Mouse (Mus musculus) ES-E14 (cell line): ENCODE results near the gene Lama4. TPM values are rescaled to one million over a fixed set of nuclear protein-coding genes. Genes with fewer than 3 reads are reported as not detected.

ENCODE experiments used
- DNase-seq: peaks from one replicate; pipeline ENCODE4 v3.0.0-alpha.2; 2013; ENCODE audit warnings: low read depth, low spot score
- H3K27ac ChIP-seq: 2 replicates; pipeline ENCODE4 v1.5.1; 2012; ENCODE audit warnings: low read depth, mild to moderate bottlenecking, low read length, moderate library complexity, mixed read lengths; ENCODE audit not compliant: poor library complexity, insufficient read depth, severe bottlenecking
- H3K36me3 ChIP-seq: 2 replicates; pipeline ENCODE4 v1.6.1; 2012; ENCODE audit warnings: mild to moderate bottlenecking, low read length, moderate library complexity, mixed read lengths; ENCODE audit not compliant: control insufficient read depth, poor library complexity, insufficient read depth, severe bottlenecking
- H3K4me1 ChIP-seq, 2 experiments: fragments of 150-350 bp in 1 of 2; sonication (generic) in 1 of 2; 2 replicates each; pipeline ENCODE4 v1.6.1; 2012; ENCODE audit warnings: low read length in 2 of 2, mild to moderate bottlenecking in 1 of 2, mixed read lengths in 1 of 2; ENCODE audit not compliant: control insufficient read depth in 2 of 2, insufficient read depth in 2 of 2, poor library complexity in 1 of 2
- H3K4me3 ChIP-seq, 2 experiments: fragments of 150-350 bp in 1 of 2; sonication (generic) in 1 of 2; 2 replicates each; pipeline ENCODE4 v1.5.1; 2012; ENCODE audit warnings: low read length in 2 of 2, low read depth in 1 of 2, mild to moderate bottlenecking in 1 of 2, mixed read lengths in 1 of 2; ENCODE audit not compliant: insufficient read depth in 1 of 2, poor library complexity in 1 of 2, severe bottlenecking in 1 of 2
- H3K9ac ChIP-seq: 2 replicates; pipeline ENCODE4 v1.6.1; 2012; ENCODE audit warnings: low read depth, mild to moderate bottlenecking, low read length, mixed read lengths; ENCODE audit not compliant: poor library complexity, insufficient read depth, severe bottlenecking
- H3K9me3 ChIP-seq: fragments of 150-350 bp; sonication (generic); 2 replicates; pipeline ENCODE4 v1.6.1; 2012; ENCODE audit warnings: low read depth, mild to moderate bottlenecking, low read length; ENCODE audit not compliant: control insufficient read depth, insufficient read depth
- CHD2 ChIP-seq: IDR thresholded peaks from 2 replicates; pipeline ENCODE4 v1.6.1; 2014; ENCODE audit warnings: mild to moderate bottlenecking, low read depth, low read length, inconsistent platforms
- HCFC1 ChIP-seq: IDR thresholded peaks from 2 replicates; pipeline ENCODE4 v1.6.1; 2012; ENCODE audit warnings: low read length, inconsistent platforms, borderline replicate concordance; ENCODE audit not compliant: insufficient read depth
- MAFK ChIP-seq: IDR thresholded peaks from 2 replicates; pipeline ENCODE4 v1.6.1; 2014; ENCODE audit warnings: mild to moderate bottlenecking, low read depth, low read length, inconsistent platforms; ENCODE audit not compliant: insufficient read depth
- ZC3H11A ChIP-seq: IDR thresholded peaks from 2 replicates; pipeline ENCODE4 v1.6.1; 2012; ENCODE audit warnings: low read depth, mild to moderate bottlenecking, inconsistent platforms, low read length, borderline replicate concordance
- ZNF384 ChIP-seq: IDR thresholded peaks from 2 replicates; pipeline ENCODE4 v1.6.1; 2012; ENCODE audit warnings: low read depth, low read length, inconsistent platforms
- in situ Hi-C, 2 experiments: fragments of 600-800 bp; cut with MboI; formaldehyde crosslinking; loops; one replicate each; pipeline ENCODE4 v1.15.1; 2025; ENCODE audit warnings: low sequenced_read_pairs in 2 of 2, inconsistent platforms in 1 of 2; ENCODE audit not compliant: unreplicated experiment in 2 of 2
- total RNA-seq: library from RNA; depleted of rRNA; stranded (reverse); fragments of 300-350 nt; gene quantifications from 2 replicates; pipeline ENCODE4 v1.2.3, GENCODE M21; 2012

Gene Lama4
- total RNA-seq, 1 experiment: 3.6 TPM

DNA sequence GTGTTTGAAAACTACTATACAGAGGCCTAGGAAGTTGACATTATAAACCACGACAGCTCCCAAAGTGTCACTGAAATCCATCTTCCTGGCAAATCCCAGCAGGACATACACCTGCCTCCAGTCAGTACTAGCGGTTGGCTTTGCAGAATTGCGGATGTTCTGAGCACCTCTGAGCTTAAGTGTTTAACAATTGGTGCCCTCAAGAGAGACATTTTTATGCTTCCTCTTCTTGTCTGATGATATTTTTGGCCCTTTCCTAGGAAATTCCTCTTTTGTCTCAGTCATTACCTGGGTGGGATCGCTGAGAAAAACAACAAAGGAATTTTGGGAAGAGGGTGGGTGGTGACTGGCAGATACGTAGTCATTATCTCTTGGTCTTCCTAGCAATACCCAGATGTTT lies 14.4 kb downstream of the Lama4 start:
- Histone ChIP-seq H3K36me3 (no peaks in the 10 kb centered on the region), H3K9me3 (no peaks in the 10 kb centered on the region), H3K9ac (no peak overlapping the region), H3K27ac (no peak overlapping the region), H3K4me3 (no peak overlapping the region), H3K4me1 (no peaks in the 10 kb centered on the region)
- DNase-seq: no peak
- in situ Hi-C loops: no loop called here
- no peak for TF ChIP-seq HCFC1

DNA sequence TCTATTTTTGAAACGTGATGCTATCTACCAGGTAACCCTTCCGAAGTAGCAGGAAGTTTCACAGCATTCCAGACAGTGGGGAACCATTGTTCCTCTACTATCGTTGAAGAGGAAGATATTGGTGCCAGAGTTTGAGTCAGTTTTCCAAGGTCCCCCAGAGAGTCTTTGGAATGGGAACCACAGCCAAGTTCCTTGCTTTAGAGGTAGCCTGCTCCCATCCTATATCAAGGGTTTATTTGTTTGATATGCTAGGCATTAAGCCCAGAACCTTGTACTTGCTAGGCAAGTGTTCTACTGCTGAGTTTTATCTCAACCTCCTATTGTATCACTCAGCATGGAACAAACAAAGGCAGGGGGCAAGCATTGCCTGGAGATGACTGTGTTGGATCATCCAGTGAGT lies 15.7 kb downstream of the Lama4 start:
- Histone ChIP-seq H3K4me3 (no peak overlapping the region), H3K4me1 (no peaks in the 10 kb centered on the region), H3K9me3 (no peaks in the 10 kb centered on the region), H3K36me3 (no peaks in the 10 kb centered on the region), H3K27ac (no peak overlapping the region), H3K9ac (no peak overlapping the region)
- in situ Hi-C loops: no loop called here
- DNase-seq: no peak
- TF ChIP-seq CHD2 (no peak), ZNF384 (no peak), MAFK (no peak), HCFC1 (no peak), ZC3H11A (no peak)

DNA sequence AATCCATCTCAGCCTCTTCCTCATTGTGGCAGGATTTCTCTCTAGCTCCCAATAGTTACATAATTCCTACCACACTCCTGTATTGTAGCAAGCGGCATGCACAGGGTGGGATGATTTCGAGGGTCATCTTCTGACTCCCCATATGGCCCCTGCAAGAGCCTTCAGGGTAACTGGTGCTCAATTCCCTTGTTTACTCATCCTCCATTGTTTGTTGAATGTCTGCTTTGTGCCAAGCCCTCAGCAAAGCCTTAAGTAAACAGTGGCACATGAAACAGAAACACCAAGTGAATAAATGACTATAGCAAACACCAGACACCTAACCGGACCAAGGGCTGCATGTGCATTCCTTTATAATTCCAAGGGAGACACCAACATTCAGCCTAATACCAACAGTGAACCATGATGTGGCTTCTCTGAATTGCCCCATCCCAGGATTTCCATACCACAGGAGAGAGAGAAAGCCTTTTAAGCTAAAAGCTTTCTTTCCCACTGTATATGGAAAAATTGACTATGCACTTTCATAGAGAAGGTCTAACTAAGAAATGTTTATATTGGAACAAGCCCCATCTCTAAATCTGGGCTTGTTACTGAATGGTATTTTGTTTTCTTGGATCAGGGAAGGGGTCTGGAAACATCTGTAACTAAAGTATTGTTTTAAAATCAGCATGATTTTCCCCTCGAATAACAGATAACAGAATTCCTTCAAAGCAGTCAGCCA lies 19.2 kb downstream of the Lama4 start:
- Histone ChIP-seq H3K27ac (no peak overlapping the region), H3K4me3 (no peak overlapping the region), H3K9me3 (no peaks in the 10 kb centered on the region), H3K4me1 (no peaks in the 10 kb centered on the region), H3K36me3 (no peaks in the 10 kb centered on the region), H3K9ac (no peak overlapping the region)
- no peak for DNase-seq
- in situ Hi-C loops: no loop called here
- TF ChIP-seq MAFK (no peak), ZNF384 (no peak), CHD2 (no peak), HCFC1 (no peak)

DNA sequence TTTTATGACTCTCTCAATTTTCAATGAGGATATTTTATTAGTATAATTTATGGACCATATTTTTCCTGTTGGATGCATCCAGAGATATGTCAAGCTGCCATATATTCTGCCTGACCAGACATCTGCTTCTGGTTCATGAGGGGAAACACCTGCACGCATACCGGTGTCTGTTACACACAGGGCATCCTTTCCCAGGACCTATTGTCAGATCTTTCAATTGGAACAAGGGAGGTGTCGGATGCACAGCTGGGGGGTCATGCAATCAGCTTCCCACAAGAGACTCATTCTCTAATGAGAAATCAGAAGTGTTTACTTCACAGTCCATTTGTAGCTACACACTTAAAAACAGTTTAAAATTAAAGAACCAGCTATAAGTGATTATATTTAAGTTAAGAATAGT lies 20.7 kb downstream of the Lama4 start:
- Histone ChIP-seq H3K4me1 (no peaks in the 10 kb centered on the region), H3K9me3 (no peaks in the 10 kb centered on the region), H3K36me3 (no peaks in the 10 kb centered on the region), H3K4me3 (no peak overlapping the region), H3K27ac (no peak overlapping the region), H3K9ac (no peak overlapping the region)
- in situ Hi-C loops: no loop called here
- TF ChIP-seq ZC3H11A (no peak), HCFC1 (no peak), MAFK (no peak), ZNF384 (no peak), CHD2 (no peak)
- no peak for DNase-seq

GRCm38 (mm10) chr10:38992827-38993226 lies 27.5 kb downstream of the Lama4 start:
- in situ Hi-C loops: no loop called here
- Histone ChIP-seq H3K9ac (no peak overlapping the region), H3K9me3 (no peaks in the 10 kb centered on the region), H3K4me3 (no peak overlapping the region), H3K36me3 (no peaks in the 10 kb centered on the region), H3K4me1 (no peaks in the 10 kb centered on the region), H3K27ac (no peak overlapping the region)
- TF ChIP-seq ZC3H11A (no peak), MAFK (no peak), ZNF384 (no peak)
- DNase-seq: no peak
